Mouse (Mus musculus) forebrain, embryonic 12.5 days (tissue): ENCODE measurements around the gene Ssh2. TPM values are rescaled to one million over a fixed set of nuclear protein-coding genes. Genes with fewer than 3 reads are reported as not detected.
A peak's percentile ranks its signal among the peaks of the same experiment; 100 is the strongest.

ENCODE experiments used
- ATAC-seq: fragments of 200-750 bp; cut with Nextera tagmentation; 2 replicates; pipeline ENCODE4 v1.8.0; 2017; ENCODE audit warnings: moderate TSS enrichment; ENCODE audit not compliant: low FRiP score
- H3K27ac ChIP-seq: fragments of 300-500 bp; sonication (generic); 2 replicates; pipeline ENCODE4 v1.5.1; 2016; ENCODE audit warnings: mild to moderate bottlenecking
- H3K27me3 ChIP-seq: fragments of 300-500 bp; sonication (generic); 2 replicates; pipeline ENCODE4 v1.6.1; 2016; ENCODE audit warnings: mild to moderate bottlenecking
- H3K36me3 ChIP-seq: fragments of 300-500 bp; sonication (generic); replicated peaks from 2 replicates; pipeline ENCODE4 v1.6.1; 2016; ENCODE audit warnings: mild to moderate bottlenecking
- H3K4me1 ChIP-seq: fragments of 300-500 bp; sonication (generic); 2 replicates; pipeline ENCODE4 v1.6.1; 2016
- H3K4me2 ChIP-seq: fragments of 300-500 bp; sonication (generic); 2 replicates; pipeline ENCODE4 v1.6.1; 2016; ENCODE audit warnings: mild to moderate bottlenecking, moderate library complexity
- H3K4me3 ChIP-seq: fragments of 300-500 bp; sonication (generic); replicated peaks from 2 replicates; pipeline ENCODE4 v1.5.1; 2016; ENCODE audit warnings: mild to moderate bottlenecking
- H3K9ac ChIP-seq: fragments of 300-500 bp; sonication (generic); 2 replicates; pipeline ENCODE4 v1.6.1; 2016; ENCODE audit warnings: mild to moderate bottlenecking
- H3K9me3 ChIP-seq: fragments of 300-500 bp; sonication (generic); 2 replicates; pipeline ENCODE4 v1.6.1; 2016
- WGBS: fragments of 180-500 bp; shearing (Covaris S2); methylation state at CpG from one replicate; pipeline ENCODE4 v1.1.7; 2016; 5-methylcytosine and 5-hydroxymethylcytosine counted together
- polyA plus RNA-seq: library from polyadenylated mRNA; unstranded; fragments of >200 nt; fragmentation: Nextera tagmentation; extraction: Ambion mirVana; gene quantifications from 2 replicates; pipeline ENCODE4 v1.2.1, GENCODE M21; 2016

Ssh2 gene
- polyA plus RNA-seq, 1 experiment from 2014 or later = 19.4 TPM

- H3K4me2 ChIP-seq = no peak overlapping the region
- H3K9me3 ChIP-seq = no peaks in the 10 kb centered on the region
- ATAC-seq = no peak
- WGBS = 58% methylated on average over 1 of the region's 1 CpGs
- no peak overlapping the region for H3K4me3 ChIP-seq
- peaks cover 3% of the 10 kb centered on the region for H3K27me3 ChIP-seq
- H3K36me3 ChIP-seq = no peaks in the 10 kb centered on the region
- H3K27ac ChIP-seq = no peak overlapping the region
- H3K4me1 ChIP-seq = peaks cover 19% of the 10 kb centered on the region
- H3K9ac ChIP-seq = no peak overlapping the region
Measured at GRCm38 (mm10) chr11:77194762-77195161, 21.3 kb upstream of the Ssh2 start.

- Histone ChIP-seq H3K36me3 (no peaks in the 10 kb centered on the region), H3K27ac (no peak overlapping the region), H3K9me3 (no peaks in the 10 kb centered on the region), H3K9ac (no peak overlapping the region), H3K4me1 (peaks cover 19% of the 10 kb centered on the region), H3K4me3 (no peak overlapping the region), H3K27me3 (peaks cover 3% of the 10 kb centered on the region), H3K4me2 (no peak overlapping the region)
- no peak for ATAC-seq
- WGBS = 74% methylated on average over 11 of the region's 11 CpGs
Measured at GRCm38 (mm10) chr11:77195360-77196109, 20.6 kb upstream of the Ssh2 start.

- Histone ChIP-seq H3K9me3 (no peaks in the 10 kb centered on the region), H3K4me1 (peaks cover 19% of the 10 kb centered on the region), H3K9ac (no peak overlapping the region), H3K36me3 (no peaks in the 10 kb centered on the region), H3K4me3 (no peak overlapping the region), H3K4me2 (no peak overlapping the region), H3K27me3 (peaks cover 3% of the 10 kb centered on the region), H3K27ac (no peak overlapping the region)
- 41% methylated on average over 4 of the region's 4 CpGs for WGBS
- ATAC-seq = no peak
Measured at GRCm38 (mm10) chr11:77196181-77197143, 19.6 kb upstream of the Ssh2 start.

- no peak overlapping the region for H3K9ac ChIP-seq
- H3K27ac ChIP-seq = no peak overlapping the region
- no peak overlapping the region for H3K4me3 ChIP-seq
- H3K27me3 ChIP-seq = peaks cover 3% of the 10 kb centered on the region; the same call in 1 of the 2 replicates
- no peaks in the 10 kb centered on the region for H3K9me3 ChIP-seq
- H3K4me1 ChIP-seq = peaks cover 7% of the 10 kb centered on the region
- no peak for ATAC-seq
- H3K4me2 ChIP-seq = no peak overlapping the region
- 45% methylated on average over 4 of the region's 4 CpGs for WGBS
- H3K36me3 ChIP-seq = no peaks in the 10 kb centered on the region
Measured at GRCm38 (mm10) chr11:77199636-77200035, 16.5 kb upstream of the Ssh2 start.

- 94% methylated on average over 1 of the region's 1 CpGs for WGBS
- H3K4me2 ChIP-seq = no peak overlapping the region
- no peak overlapping the region for H3K4me3 ChIP-seq
- no peak for ATAC-seq
- H3K27me3 ChIP-seq = peaks cover 3% of the 10 kb centered on the region; the same call in 1 of the 2 replicates
- H3K36me3 ChIP-seq = no peaks in the 10 kb centered on the region
- H3K4me1 ChIP-seq = peaks cover 7% of the 10 kb centered on the region
- no peak overlapping the region for H3K27ac ChIP-seq
- H3K9ac ChIP-seq = no peak overlapping the region
- H3K9me3 ChIP-seq = no peaks in the 10 kb centered on the region
Measured at GRCm38 (mm10) chr11:77200703-77201102, 15.4 kb upstream of the Ssh2 start.

GRCm38 (mm10) chr11:77214142-77214692, 1.9 kb upstream of the Ssh2 start:
- WGBS = 93% methylated on average over 1 of the region's 1 CpGs
- Histone ChIP-seq H3K27ac (no peak overlapping the region), H3K27me3 (no peaks in the 10 kb centered on the region), H3K9ac (no peak overlapping the region), H3K4me3 (no peak overlapping the region), H3K4me1 (peaks cover 16% of the 10 kb centered on the region), H3K9me3 (no peaks in the 10 kb centered on the region), H3K4me2 (no peak overlapping the region), H3K36me3 (no peaks in the 10 kb centered on the region)
- ATAC-seq = no peak

GRCm38 (mm10) chr11:77214755-77215154, 1.3 kb upstream of the Ssh2 start:
- no peak overlapping the region for H3K4me2 ChIP-seq
- H3K36me3 ChIP-seq = no peaks in the 10 kb centered on the region
- H3K27me3 ChIP-seq = no peaks in the 10 kb centered on the region
- no peak overlapping the region for H3K9ac ChIP-seq
- H3K27ac ChIP-seq = no peak overlapping the region
- no peaks in the 10 kb centered on the region for H3K9me3 ChIP-seq
- H3K4me3 ChIP-seq = no peak overlapping the region
- WGBS = 4% methylated on average over 1 of the region's 1 CpGs
- H3K4me1 ChIP-seq = peaks cover 16% of the 10 kb centered on the region
- peak; percentile 50 for ATAC-seq

- peak; percentile 44 for ATAC-seq
- H3K4me2 ChIP-seq = peak overlapping the region; percentile 70
- 1% methylated on average over 11 of the region's 11 CpGs for WGBS
Measured at GRCm38 (mm10) chr11:77215483-77215882, 604 bp upstream of the Ssh2 start.

GRCm38 (mm10) chr11:77216761-77217130, 659 bp downstream of the Ssh2 start:
- peak overlapping the region; percentile 77 for H3K4me3 ChIP-seq

More at GRCm38 (mm10) chr11:77215483-77215882, 604 bp upstream of the Ssh2 start:
- H3K27me3 ChIP-seq = no peaks in the 10 kb centered on the region
- H3K27ac ChIP-seq = peak overlapping the region; percentile 99
- H3K9ac ChIP-seq = peak overlapping the region; percentile 95
- H3K36me3 ChIP-seq = no peaks in the 10 kb centered on the region
- peak overlapping the region; percentile 77 for H3K4me3 ChIP-seq
- H3K4me1 ChIP-seq = peaks cover 16% of the 10 kb centered on the region
- H3K9me3 ChIP-seq = no peaks in the 10 kb centered on the region

GRCm38 (mm10) chr11:77230765-77231164, 14.7 kb downstream of the Ssh2 start:
- no peak overlapping the region for H3K9ac ChIP-seq
- 89% methylated on average over 2 of the region's 2 CpGs for WGBS
- H3K36me3 ChIP-seq = no peaks in the 10 kb centered on the region
- H3K4me2 ChIP-seq = no peak overlapping the region
- no peaks in the 10 kb centered on the region for H3K4me1 ChIP-seq
- ATAC-seq = no peak
- H3K9me3 ChIP-seq = no peaks in the 10 kb centered on the region
- no peak overlapping the region for H3K27ac ChIP-seq
- H3K4me3 ChIP-seq = no peak overlapping the region
- H3K27me3 ChIP-seq = no peaks in the 10 kb centered on the region

More at GRCm38 (mm10) chr11:77216761-77217130, 659 bp downstream of the Ssh2 start:
- under 1% methylated on average over 11 of the region's 11 CpGs for WGBS
- H3K27me3 ChIP-seq = no peaks in the 10 kb centered on the region
- H3K4me2 ChIP-seq = peak overlapping the region; percentile 70
- no peaks in the 10 kb centered on the region for H3K9me3 ChIP-seq
- peaks cover 16% of the 10 kb centered on the region for H3K4me1 ChIP-seq
- H3K36me3 ChIP-seq = no peaks in the 10 kb centered on the region
- H3K27ac ChIP-seq = peak overlapping the region; percentile 99
- ATAC-seq = peak; percentile 72
- peak overlapping the region; percentile 95 for H3K9ac ChIP-seq

- Histone ChIP-seq H3K27ac (no peak overlapping the region), H3K9ac (no peak overlapping the region), H3K27me3 (no peaks in the 10 kb centered on the region), H3K4me2 (no peak overlapping the region), H3K36me3 (no peaks in the 10 kb centered on the region), H3K4me1 (no peaks in the 10 kb centered on the region), H3K9me3 (no peaks in the 10 kb centered on the region), H3K4me3 (no peak overlapping the region)
- WGBS = 88% methylated on average over 2 of the region's 2 CpGs
- ATAC-seq = no peak
Measured at GRCm38 (mm10) chr11:77231514-77231913, 15.4 kb downstream of the Ssh2 start.

- Histone ChIP-seq H3K36me3 (no peaks in the 10 kb centered on the region), H3K9me3 (no peaks in the 10 kb centered on the region), H3K27ac (no peak overlapping the region), H3K4me1 (no peaks in the 10 kb centered on the region), H3K4me2 (no peak overlapping the region), H3K4me3 (no peak overlapping the region), H3K27me3 (no peaks in the 10 kb centered on the region), H3K9ac (no peak overlapping the region)
- WGBS = 97% methylated on average over 1 of the region's 1 CpGs
- ATAC-seq = no peak
Measured at GRCm38 (mm10) chr11:77235267-77235666, 19.2 kb downstream of the Ssh2 start.
